Mouse (Mus musculus): ENCODE data around the gene Mtm1. TPM values are rescaled to one million over a fixed set of nuclear protein-coding genes. Genes with fewer than 3 reads are reported as not detected.

The Mtm1 gene
- polyA plus RNA-seq (2015; fragmentation: Nextera tagmentation; extraction: Ambion mirVana): 4.8 and 5.1 TPM in 2 replicates

DNA sequence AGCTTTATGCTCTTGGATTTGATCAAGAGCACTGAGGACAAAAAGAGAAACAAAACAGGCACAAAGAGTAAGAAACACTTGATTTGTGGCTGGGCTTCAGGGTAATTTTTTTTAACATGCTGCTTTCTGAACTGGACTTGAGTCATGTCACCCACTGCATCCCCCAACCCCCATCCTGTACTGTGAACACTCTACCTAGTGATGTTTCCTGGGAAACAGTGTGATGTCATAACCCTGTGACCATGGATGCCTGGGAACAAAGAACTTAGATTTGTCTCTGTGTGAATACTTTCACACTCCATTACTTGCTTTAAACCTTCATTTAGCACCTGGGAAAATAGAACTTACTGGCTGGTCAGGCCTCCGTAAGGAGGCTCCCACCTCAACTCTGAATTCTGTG, at the start of gene Mtm1:
Gene Mtm1 (plus strand): TSS at position 301 of the 400 bp plus-strand sequence.
- no peaks in the 10 kb centered on the region for H3K9me3 ChIP-seq (replicated peaks)
- no peak for ATAC-seq (ENCODE audit: insufficient number of reproducible peaks, low FRiP score, low TSS enrichment, low read depth)

DNA sequence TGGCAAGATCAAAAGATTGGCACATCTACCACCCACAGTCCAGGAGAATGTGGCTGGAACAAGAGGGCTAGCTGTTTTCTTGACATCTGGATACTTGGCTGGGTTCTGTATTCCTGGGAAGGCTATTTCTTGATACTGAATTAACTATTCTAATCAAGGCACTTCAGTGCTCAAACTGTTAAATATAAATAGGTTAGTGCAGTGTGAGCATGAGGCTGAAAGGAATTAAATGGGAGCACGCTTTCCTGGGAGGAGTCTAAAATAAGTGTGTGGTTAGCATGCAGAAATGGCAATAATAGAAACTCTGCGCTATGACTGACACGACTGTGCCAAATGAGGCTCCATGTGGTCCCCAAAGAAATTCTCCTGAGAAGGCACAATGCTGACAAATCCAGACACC, 29.0 kb upstream of the Mtm1 start:
- no peak overlapping the region for H3K27ac ChIP-seq (replicated peaks)
- H3K4me1 ChIP-seq: no peaks in the 10 kb centered on the region
- H3K4me2 ChIP-seq (replicated peaks): no peak overlapping the region
- no peaks in the 10 kb centered on the region for H3K36me3 ChIP-seq
- no peak for ATAC-seq (ENCODE audit: insufficient number of reproducible peaks, low FRiP score, low TSS enrichment, low read depth)
- no peaks in the 10 kb centered on the region for H3K9me3 ChIP-seq (replicated peaks)
- H3K27me3 ChIP-seq: no peaks in the 10 kb centered on the region; the same call in 1 of the 2 replicates
- H3K9ac ChIP-seq: no peak overlapping the region
- no peak overlapping the region for H3K4me3 ChIP-seq (replicated peaks)
- 76% methylated on average over 3 of the region's 3 CpGs for WGBS

More for the DNA sequence above, at the start of gene Mtm1:
- Histone ChIP-seq H3K27ac (replicated peaks) (no peak within 1 kb of the TSS), H3K9ac (no peak within 1 kb of the TSS), H3K36me3 (no peaks in the 10 kb centered on the region), H3K4me3 (replicated peaks) (no peak within 1 kb of the TSS), H3K4me1 (no peaks in the 10 kb centered on the region), H3K27me3 (no peaks in the 10 kb centered on the region), H3K4me2 (replicated peaks) (no peak within 1 kb of the TSS)
- 77% methylated on average over 1 of the region's 1 CpGs for WGBS

DNA sequence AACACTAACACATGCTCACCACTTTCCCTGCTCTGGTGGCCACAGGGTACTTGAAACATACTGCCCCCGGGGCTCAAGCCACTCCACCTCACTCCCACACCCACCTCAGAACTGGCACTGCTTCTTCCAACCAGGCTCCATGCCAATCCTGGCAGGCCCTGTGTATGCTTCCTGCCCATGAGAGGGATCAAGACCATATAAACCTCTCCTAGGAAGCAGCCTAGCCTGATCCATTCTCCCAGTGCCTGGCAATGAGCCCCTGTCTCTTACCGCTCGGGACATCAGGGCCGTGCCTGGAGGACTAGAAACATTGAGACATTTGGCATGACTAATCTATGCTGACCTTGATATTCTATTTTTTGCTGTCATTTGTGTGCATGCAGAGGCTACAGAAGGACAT, 26.9 kb upstream of the Mtm1 start:
- no peak overlapping the region for H3K27ac ChIP-seq (replicated peaks)
- no peaks in the 10 kb centered on the region for H3K9me3 ChIP-seq (replicated peaks)
- H3K9ac ChIP-seq: no peak overlapping the region
- H3K36me3 ChIP-seq: no peaks in the 10 kb centered on the region
- no peak for ATAC-seq (ENCODE audit: insufficient number of reproducible peaks, low FRiP score, low TSS enrichment, low read depth)
- H3K4me2 ChIP-seq (replicated peaks): no peak overlapping the region
- 88% methylated on average over 4 of the region's 4 CpGs for WGBS
- no peak overlapping the region for H3K4me3 ChIP-seq (replicated peaks)
- no peaks in the 10 kb centered on the region for H3K4me1 ChIP-seq
- no peaks in the 10 kb centered on the region; the same call in 1 of the 2 replicates for H3K27me3 ChIP-seq

DNA sequence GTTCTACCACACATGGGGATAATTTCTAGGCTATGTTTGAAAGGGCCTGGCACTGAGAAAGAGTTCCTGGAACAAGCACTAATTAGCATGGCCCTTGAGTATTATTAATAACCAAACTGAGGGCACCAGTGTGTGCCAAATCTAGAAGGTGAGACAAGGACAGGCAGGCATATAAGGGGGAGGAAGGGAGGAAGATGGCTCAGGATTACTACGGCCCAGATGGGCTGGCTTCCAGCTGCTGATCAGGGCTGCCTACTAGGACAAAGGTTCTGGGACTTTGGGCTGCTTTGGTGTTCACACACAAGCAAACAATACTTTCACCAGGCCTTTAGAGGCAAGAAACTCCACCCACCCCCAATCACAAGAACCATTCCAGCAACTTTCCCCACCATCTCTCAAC, 24.2 kb upstream of the Mtm1 start:
- Histone ChIP-seq H3K36me3 (no peaks in the 10 kb centered on the region), H3K9ac (no peak overlapping the region), H3K9me3 (replicated peaks) (no peaks in the 10 kb centered on the region), H3K4me1 (no peaks in the 10 kb centered on the region), H3K4me3 (replicated peaks) (no peak overlapping the region), H3K27ac (replicated peaks) (no peak overlapping the region), H3K4me2 (replicated peaks) (no peak overlapping the region), H3K27me3 (no peaks in the 10 kb centered on the region; the same call in 1 of the 2 replicates)
- 64% methylated on average over 1 of the region's 1 CpGs for WGBS
- ATAC-seq (ENCODE audit: insufficient number of reproducible peaks, low FRiP score, low TSS enrichment, low read depth): no peak

DNA sequence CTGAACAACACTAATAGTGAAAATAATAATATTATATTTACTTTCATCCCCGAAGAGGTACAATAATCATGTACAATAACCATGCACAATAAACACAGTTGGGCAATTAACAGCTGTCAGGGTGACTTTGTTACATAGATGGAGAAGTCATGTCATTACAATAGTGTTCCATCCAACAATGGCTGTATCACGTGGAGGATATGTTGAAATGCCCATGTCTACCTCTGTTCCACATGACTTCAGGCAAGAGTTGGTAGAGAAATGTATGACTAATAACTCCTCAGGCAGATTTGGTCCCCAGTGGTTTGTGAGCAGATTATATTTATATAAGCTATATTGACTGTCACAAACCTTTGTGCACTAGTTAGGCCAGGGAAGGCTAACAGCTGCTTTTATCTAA, 5.8 kb upstream of the Mtm1 start:
- H3K4me3 ChIP-seq (replicated peaks): no peak overlapping the region
- ATAC-seq (ENCODE audit: insufficient number of reproducible peaks, low FRiP score, low TSS enrichment, low read depth): no peak
- H3K9me3 ChIP-seq (replicated peaks): no peaks in the 10 kb centered on the region
- no peak overlapping the region for H3K27ac ChIP-seq (replicated peaks)
- no peaks in the 10 kb centered on the region for H3K36me3 ChIP-seq
- H3K4me1 ChIP-seq: no peaks in the 10 kb centered on the region
- no peak overlapping the region for H3K4me2 ChIP-seq (replicated peaks)
- H3K27me3 ChIP-seq: no peaks in the 10 kb centered on the region
- H3K9ac ChIP-seq: no peak overlapping the region
- WGBS: 59% methylated on average over 2 of the region's 2 CpGs

DNA sequence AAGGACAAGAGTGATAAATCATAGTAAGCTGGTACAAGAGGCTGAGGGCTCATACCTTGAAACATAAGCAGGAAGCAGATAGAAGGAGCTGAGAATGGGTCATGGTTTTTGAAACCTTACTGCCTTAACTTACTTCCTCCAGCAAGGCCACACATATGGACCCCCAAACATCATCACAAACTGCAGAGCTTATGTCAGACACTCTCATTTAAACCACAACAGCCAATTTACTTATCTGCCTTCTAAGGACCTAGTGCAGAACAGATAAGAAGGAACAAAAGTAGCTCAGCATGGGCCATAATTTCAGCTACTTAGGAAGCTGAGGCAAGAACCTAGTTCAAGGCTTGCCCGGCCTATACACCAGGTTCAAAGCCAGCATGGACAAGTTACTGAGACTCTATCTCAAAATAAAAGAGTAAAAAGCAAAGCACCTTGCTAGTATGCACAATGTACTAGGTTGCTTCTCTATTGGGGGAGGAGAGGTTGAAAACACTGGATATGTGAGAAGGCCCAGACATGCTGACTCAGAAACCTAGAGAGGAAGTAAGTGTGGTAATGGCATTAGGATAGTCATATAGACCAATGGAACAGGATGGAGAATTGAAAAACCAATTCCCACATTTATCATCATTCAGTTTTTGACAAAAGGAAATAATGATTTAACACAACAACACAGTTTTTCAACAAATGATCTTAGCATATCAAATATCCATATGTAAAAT, 4.6 kb upstream of the Mtm1 start:
- no peaks in the 10 kb centered on the region for H3K36me3 ChIP-seq
- H3K27ac ChIP-seq (replicated peaks): no peak overlapping the region
- H3K9ac ChIP-seq: no peak overlapping the region
- H3K4me1 ChIP-seq: no peaks in the 10 kb centered on the region
- no peak overlapping the region for H3K4me2 ChIP-seq (replicated peaks)
- whole genome bisulfite sequencing: 97% methylated on average over 1 of the region's 1 CpGs
- no peaks in the 10 kb centered on the region for H3K27me3 ChIP-seq
- H3K4me3 ChIP-seq (replicated peaks): no peak overlapping the region
- no peaks in the 10 kb centered on the region for H3K9me3 ChIP-seq (replicated peaks)
- no peak for ATAC-seq (ENCODE audit: insufficient number of reproducible peaks, low FRiP score, low TSS enrichment, low read depth)

DNA sequence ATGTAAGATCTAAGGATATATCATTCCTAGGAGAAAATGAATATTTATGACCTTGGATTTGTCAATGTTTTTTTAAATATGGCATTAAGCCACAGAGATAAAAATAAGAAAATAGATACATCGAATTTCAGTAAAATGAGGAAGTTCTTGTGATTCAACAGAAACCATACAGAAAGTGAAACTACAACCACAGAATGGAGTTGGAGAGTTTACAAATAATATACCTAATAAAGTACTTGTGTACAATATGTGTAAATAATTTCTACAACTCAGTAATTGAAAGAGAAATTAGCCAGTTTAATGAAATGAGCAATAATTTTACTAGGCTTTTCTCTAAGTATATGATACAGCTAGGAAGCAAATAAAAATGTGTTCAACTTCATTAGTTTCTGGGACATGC, 4.0 kb upstream of the Mtm1 start:
- H3K9me3 ChIP-seq (replicated peaks): no peaks in the 10 kb centered on the region

DNA sequence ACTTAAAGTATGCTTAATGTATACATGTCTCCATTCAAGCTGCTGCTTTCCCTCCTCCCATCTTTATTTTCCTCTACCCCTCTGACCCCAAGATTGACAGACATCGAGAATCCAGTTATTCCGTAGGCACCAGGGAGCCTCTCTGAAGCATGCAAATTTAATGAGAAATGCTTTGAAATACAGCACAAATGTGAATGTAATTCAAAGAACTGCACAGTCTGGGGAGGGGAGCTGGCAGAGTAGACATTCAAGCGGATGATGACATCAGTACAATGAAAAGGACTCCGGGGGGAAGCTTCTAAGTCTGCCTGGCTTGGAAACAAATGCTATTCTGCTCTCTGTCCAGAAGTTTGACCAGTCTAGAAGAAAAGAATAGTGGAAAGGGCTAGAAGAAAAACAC, 2.3 kb downstream of the Mtm1 start:
- no peaks in the 10 kb centered on the region for H3K4me1 ChIP-seq
- no peaks in the 10 kb centered on the region for H3K36me3 ChIP-seq
- no peak for ATAC-seq (ENCODE audit: insufficient number of reproducible peaks, low FRiP score, low TSS enrichment, low read depth)
- no peaks in the 10 kb centered on the region for H3K9me3 ChIP-seq (replicated peaks)
- no peak overlapping the region for H3K4me3 ChIP-seq (replicated peaks)
- WGBS: 60% methylated on average over 4 of the region's 4 CpGs
- H3K4me2 ChIP-seq (replicated peaks): no peak overlapping the region
- no peak overlapping the region for H3K27ac ChIP-seq (replicated peaks)
- no peak overlapping the region for H3K9ac ChIP-seq
- no peaks in the 10 kb centered on the region for H3K27me3 ChIP-seq

More for the DNA sequence above, 4.0 kb upstream of the Mtm1 start:
- Histone ChIP-seq H3K27ac (replicated peaks) (no peak overlapping the region), H3K36me3 (no peaks in the 10 kb centered on the region), H3K27me3 (no peaks in the 10 kb centered on the region), H3K4me2 (replicated peaks) (no peak overlapping the region), H3K4me1 (no peaks in the 10 kb centered on the region), H3K9ac (no peak overlapping the region), H3K4me3 (replicated peaks) (no peak overlapping the region)
- no peak for ATAC-seq (ENCODE audit: insufficient number of reproducible peaks, low FRiP score, low TSS enrichment, low read depth)
- 76% methylated on average over 1 of the region's 1 CpGs for WGBS

DNA sequence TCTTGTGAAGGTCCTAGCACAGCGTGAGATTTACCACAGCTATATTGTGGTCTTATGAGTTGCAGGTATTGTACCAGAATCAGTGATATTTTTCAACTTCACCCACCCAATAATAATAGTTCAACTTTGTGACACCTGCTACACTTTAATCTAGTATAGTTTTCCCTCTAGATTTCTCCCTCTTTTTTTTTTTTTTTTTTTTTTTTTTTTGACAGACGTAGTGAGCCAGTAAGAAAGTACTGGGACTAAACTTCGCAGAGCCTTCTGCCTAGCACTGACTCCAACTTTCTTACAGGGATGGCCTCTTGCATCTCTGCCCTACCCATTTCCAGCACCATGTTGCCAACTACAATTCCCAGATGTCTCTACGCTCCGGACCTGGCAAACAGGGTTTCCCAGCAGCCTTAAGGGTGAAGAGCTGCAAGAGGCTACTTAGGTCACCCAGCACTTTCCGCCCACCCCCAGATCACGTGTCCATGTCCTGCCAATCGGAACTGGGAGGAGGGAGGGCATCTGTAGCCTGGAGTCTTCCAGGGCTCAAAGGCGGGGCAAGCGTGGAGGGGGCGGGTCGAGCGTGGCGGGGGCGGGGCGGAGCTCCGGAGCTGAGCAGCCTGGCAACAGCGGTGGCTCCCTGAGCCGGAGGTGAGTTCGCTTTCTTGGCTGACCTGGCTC, 4.0 kb downstream of the Mtm1 start:
- peak; percentile 98 for ATAC-seq (ENCODE audit: insufficient number of reproducible peaks, low FRiP score, low TSS enrichment, low read depth)
- Histone ChIP-seq H3K27me3 (no peaks in the 10 kb centered on the region), H3K9me3 (replicated peaks) (no peaks in the 10 kb centered on the region), H3K4me1 (no peaks in the 10 kb centered on the region), H3K36me3 (no peaks in the 10 kb centered on the region), H3K27ac (replicated peaks) (no peak overlapping the region), H3K4me2 (replicated peaks) (peak overlapping the region; percentile 69), H3K9ac (0 out of 2 replicates have a peak overlapping the region, but pooled peaks have one; percentile 21), H3K4me3 (replicated peaks) (peak overlapping the region; percentile 50)
- WGBS: 23% methylated on average over 20 of the region's 20 CpGs

DNA sequence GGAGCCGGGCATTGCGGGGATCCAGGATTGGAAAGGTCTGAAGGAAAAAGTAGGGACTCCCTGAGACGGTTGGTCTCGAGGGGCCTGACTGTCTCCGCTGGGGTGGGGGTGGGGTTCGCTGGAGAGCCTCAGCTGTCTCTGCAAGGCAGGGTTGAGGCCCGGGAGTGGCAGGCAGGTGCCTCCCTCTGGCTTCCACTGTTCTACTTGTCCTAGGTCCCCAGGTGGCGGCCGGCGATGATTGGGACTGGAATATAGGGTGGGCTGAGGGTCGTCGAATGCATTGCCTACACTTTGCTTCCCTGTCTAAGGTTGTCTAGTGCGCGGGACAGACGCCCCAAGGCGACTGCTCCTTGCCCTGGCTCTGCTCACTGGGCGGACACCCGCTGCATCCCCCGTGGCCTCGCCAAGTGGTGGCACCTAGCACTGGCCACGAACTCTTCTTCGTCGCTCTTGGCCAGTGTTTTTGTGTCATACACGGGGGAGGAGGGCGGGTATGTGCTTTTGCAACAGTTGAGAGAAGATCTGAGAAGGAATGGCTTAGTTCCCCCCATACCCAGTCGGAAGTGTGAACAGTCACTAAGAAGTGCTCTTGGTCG, 4.6 kb downstream of the Mtm1 start:
- H3K9me3 ChIP-seq (replicated peaks): no peaks in the 10 kb centered on the region
- 18% methylated on average over 27 of the region's 27 CpGs for WGBS
- H3K4me3 ChIP-seq (replicated peaks): peak overlapping the region; percentile 50
- H3K27me3 ChIP-seq: no peaks in the 10 kb centered on the region
- H3K9ac ChIP-seq: 0 out of 2 replicates have a peak overlapping the region, but pooled peaks have one; percentile 21
- H3K36me3 ChIP-seq: no peaks in the 10 kb centered on the region
- H3K4me2 ChIP-seq (replicated peaks): peak overlapping the region; percentile 69
- no peaks in the 10 kb centered on the region for H3K4me1 ChIP-seq
- H3K27ac ChIP-seq (replicated peaks): no peak overlapping the region
- ATAC-seq (ENCODE audit: insufficient number of reproducible peaks, low FRiP score, low TSS enrichment, low read depth): peak; percentile 75

DNA sequence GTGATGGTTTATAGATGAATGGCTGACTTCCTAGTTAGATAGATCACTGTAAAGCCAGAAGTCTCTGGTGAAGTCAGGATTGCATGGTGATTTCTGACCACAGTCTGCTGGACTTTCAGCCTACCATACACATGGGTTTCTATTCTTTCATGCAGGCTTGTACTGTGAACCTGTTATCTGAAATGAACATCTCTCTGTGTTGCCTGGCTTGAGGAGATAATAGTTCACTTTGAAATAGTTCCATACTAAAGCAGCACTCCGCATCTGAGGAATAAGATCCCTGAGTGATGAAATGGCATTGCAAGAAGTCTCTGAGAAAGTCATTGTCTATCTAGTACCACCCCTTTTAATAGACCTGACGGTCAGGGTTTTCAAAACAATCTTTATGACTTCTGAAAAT, 6.3 kb downstream of the Mtm1 start:
- no peaks in the 10 kb centered on the region for H3K4me1 ChIP-seq
- 82% methylated on average over 2 of the region's 2 CpGs for WGBS
- H3K27me3 ChIP-seq: no peaks in the 10 kb centered on the region
- no peaks in the 10 kb centered on the region for H3K36me3 ChIP-seq
- H3K4me2 ChIP-seq (replicated peaks): no peak overlapping the region
- H3K27ac ChIP-seq (replicated peaks): no peak overlapping the region
- no peak overlapping the region for H3K4me3 ChIP-seq (replicated peaks)
- H3K9ac ChIP-seq: no peak overlapping the region
- no peaks in the 10 kb centered on the region for H3K9me3 ChIP-seq (replicated peaks)
- ATAC-seq (ENCODE audit: insufficient number of reproducible peaks, low FRiP score, low TSS enrichment, low read depth): no peak
